In genomic region chr15:98880978-98881655, GRCm38 (mm10) we compare ENCODE assay signal across 8 mouse cellular contexts. TPM values are rescaled to one million over a fixed set of nuclear protein-coding genes. Genes with fewer than 3 reads are reported as not detected.
A peak's percentile ranks its signal among the peaks of the same experiment; 100 is the strongest.
DNase-seq lines count a peak whose midpoint lies in the region; ATAC-seq and TF ChIP-seq lines count a peak whose summit lies in the region.

No protein-coding gene starts in this region.

- WGBS in cerebellum, adult 2 months, result under 1% methylated on average over 47 of the region's 48 CpGs
- under 1% methylated on average over 48 of the region's 48 CpGs for WGBS in forebrain, postnatal 0 days
- under 1% methylated on average over 47 of the region's 48 CpGs for WGBS in lung, embryonic 16.5 days

- H3K4me2 ChIP-seq in forebrain, postnatal 0 days (ENCODE audit: low read depth), result peak overlapping the region; percentile 72
- peak overlapping the region; percentile 94 for H3K4me2 ChIP-seq in lung, embryonic 16.5 days (ENCODE audit: low read depth, low read length)

- peak overlapping the region; percentile 74 for H3K9ac ChIP-seq in forebrain, postnatal 0 days
- H3K9ac ChIP-seq in lung, embryonic 16.5 days (ENCODE audit: low read length), result peak overlapping the region; percentile 80

- H3K36me3 ChIP-seq in forebrain, postnatal 0 days (ENCODE audit: insufficient read depth), result peaks cover 8% of the 10 kb centered on the region; the same call in 1 of the 2 replicates
- no peaks in the 10 kb centered on the region for H3K36me3 ChIP-seq in lung, embryonic 16.5 days (ENCODE audit: control insufficient read depth, insufficient read depth, low read length)

- peak; percentile 95 for DNase-seq in MEL-GATA-1-ER (ENCODE audit: extremely low read depth, low read depth)
- peak; percentile 94 to 96 for DNase-seq in cerebellum, adult 2 months
- DNase-seq in forebrain, postnatal 0 days, result peak; percentile 95
- DNase-seq in heart, postnatal 4 days, result peak; percentile 89
- peak; percentile 81 for DNase-seq in layer of hippocampus, adult 9-10 months (ENCODE audit: low spot score)
- peak; percentile 65 for DNase-seq in ovary, postnatal 10 days (ENCODE audit: low spot score)
- peak; percentile 87 to 92 for DNase-seq in thymus, postnatal 10 days (ENCODE audit: low spot score in 2 of 2)

- H3K27ac ChIP-seq in cerebellum, adult 2 months (ENCODE audit: insufficient read depth, low read length), result peak overlapping the region; percentile 53
- H3K27ac ChIP-seq in forebrain, postnatal 0 days (ENCODE audit: low read depth, low read length), result peak overlapping the region; percentile 87
- H3K27ac ChIP-seq in lung, embryonic 16.5 days (ENCODE audit: low read length), result peak overlapping the region; percentile 82

- H3K9me3 ChIP-seq in forebrain, postnatal 0 days (ENCODE audit: low read length), result no peaks in the 10 kb centered on the region
- no peaks in the 10 kb centered on the region for H3K9me3 ChIP-seq in lung, embryonic 16.5 days (ENCODE audit: control insufficient read depth, low read length)

- peak; percentile 24; the same call in 1 of the 2 replicates for TF ChIP-seq POLR2A in cerebellum, adult 2 months (IDR thresholded peaks at IDR 0.05; ENCODE audit: borderline replicate concordance, insufficient read depth, low read length)

- peak overlapping the region; percentile 72 for H3K4me3 ChIP-seq in cerebellum, adult 2 months (replicated peaks; ENCODE audit: insufficient read depth, low read depth, low read length)
- H3K4me3 ChIP-seq in forebrain, postnatal 0 days (ENCODE audit: low read depth, low read length), result peak overlapping the region; percentile 72
- H3K4me3 ChIP-seq in lung, embryonic 16.5 days (ENCODE audit: low read length), result peak overlapping the region; percentile 85

- H3K4me1 ChIP-seq in cerebellum, adult 2 months (ENCODE audit: control insufficient read depth, insufficient read depth, low read length), result no peaks in the 10 kb centered on the region
- peaks cover 7% of the 10 kb centered on the region; the same call in 1 of the 2 replicates for H3K4me1 ChIP-seq in forebrain, postnatal 0 days (ENCODE audit: insufficient read depth)
- H3K4me1 ChIP-seq in lung, embryonic 16.5 days (replicated peaks; ENCODE audit: control insufficient read depth, insufficient read depth, low read length), result peaks cover 6% of the 10 kb centered on the region

- no peaks in the 10 kb centered on the region for H3K27me3 ChIP-seq in cerebellum, adult 2 months (ENCODE audit: control insufficient read depth, insufficient read depth, low read length)
- no peaks in the 10 kb centered on the region for H3K27me3 ChIP-seq in forebrain, postnatal 0 days (ENCODE audit: insufficient read depth, low read length)
- no peaks in the 10 kb centered on the region for H3K27me3 ChIP-seq in lung, embryonic 16.5 days (ENCODE audit: control insufficient read depth, insufficient read depth, low read depth, low read length)

- TF ChIP-seq CTCF in cerebellum, adult 2 months (IDR thresholded peaks at IDR 0.05; ENCODE audit: borderline replicate concordance, insufficient read depth, low read depth, low read length), result peak; percentile 8; the same call in 1 of the 2 replicates
- TF ChIP-seq CTCF in forebrain, postnatal 0 days (IDR thresholded peaks at IDR 0.05; ENCODE audit: low read depth), result peak; percentile 60

- ATAC-seq in forebrain, postnatal 0 days, result peak; percentile 98
- peak; percentile 99 for ATAC-seq in lung, embryonic 16.5 days (ENCODE audit: low read depth)

RNA-seq across cellular contexts. Expression of gene Kmt2d, which starts 10.1 kb away (rescaled TPM):
- polyA plus RNA-seq in cerebellum, adult 2 months (2012; rRNA removed), result 49.9 and 52.6 TPM in 2 replicates
- total RNA-seq in forebrain, postnatal 0 days (2014; rRNA removed), result 22.7 and 25.8 TPM in 2 replicates
- polyA plus RNA-seq in forebrain, postnatal 0 days (2015; fragmentation: Nextera tagmentation; extraction: Ambion mirVana), result 2.9 and 6.2 TPM in 2 replicates
- 10 to 100 TPM; 65.6 to 67.2 TPM for total RNA-seq in heart, postnatal 4 days (2021)
- polyA plus RNA-seq in lung, embryonic 16.5 days (2015; fragmentation: Nextera tagmentation; extraction: Ambion mirVana), result 11.9 and 12.7 TPM in 2 replicates

RNA-seq across cellular contexts. Expression of gene Rhebl1, which starts 13.2 kb away (rescaled TPM):
- polyA plus RNA-seq in cerebellum, adult 2 months (2012; rRNA removed), result 18.7 and 19.8 TPM in 2 replicates
- total RNA-seq in forebrain, postnatal 0 days (2014; rRNA removed), result 16.5 and 20.7 TPM in 2 replicates
- polyA plus RNA-seq in forebrain, postnatal 0 days (2015; fragmentation: Nextera tagmentation; extraction: Ambion mirVana), result 34.1 and 37.5 TPM in 2 replicates
- 1 to 10 TPM; 2.0 TPM for total RNA-seq in heart, postnatal 4 days (2021)
- 9.4 and 12.1 TPM in 2 replicates for polyA plus RNA-seq in lung, embryonic 16.5 days (2015; fragmentation: Nextera tagmentation; extraction: Ambion mirVana)

RNA-seq across cellular contexts. Expression of gene Dhh, which starts 17.2 kb away (rescaled TPM):
- polyA plus RNA-seq in cerebellum, adult 2 months (2012; rRNA removed), result 0.07 and 0.10 TPM in 2 replicates
- total RNA-seq in forebrain, postnatal 0 days (2014; rRNA removed), result 0.15 and 0.76 TPM in 2 replicates
- polyA plus RNA-seq in forebrain, postnatal 0 days (2015; fragmentation: Nextera tagmentation; extraction: Ambion mirVana), result 0.25 and 0.58 TPM in 2 replicates
- total RNA-seq in heart, postnatal 4 days (2021), result 1 to 10 TPM; 2.7 to 3.5 TPM
- 1.4 and 2.4 TPM in 2 replicates for polyA plus RNA-seq in lung, embryonic 16.5 days (2015; fragmentation: Nextera tagmentation; extraction: Ambion mirVana)

RNA-seq across cellular contexts. Expression of gene Lmbr1l, which starts 36.9 kb away (rescaled TPM):
- 37.5 and 39.7 TPM in 2 replicates for polyA plus RNA-seq in cerebellum, adult 2 months (2012; rRNA removed)
- 44.1 and 59.3 TPM in 2 replicates for total RNA-seq in forebrain, postnatal 0 days (2014; rRNA removed)
- polyA plus RNA-seq in forebrain, postnatal 0 days (2015; fragmentation: Nextera tagmentation; extraction: Ambion mirVana), result 20.1 and 22.4 TPM in 2 replicates
- total RNA-seq in heart, postnatal 4 days (2021), result 10 to 100 TPM; 14.1 to 15.9 TPM
- polyA plus RNA-seq in lung, embryonic 16.5 days (2015; fragmentation: Nextera tagmentation; extraction: Ambion mirVana), result 15.7 and 17.3 TPM in 2 replicates

RNA-seq across cellular contexts. Expression of gene Prkag1, which starts 49.8 kb away (rescaled TPM):
- polyA plus RNA-seq in cerebellum, adult 2 months (2012; rRNA removed), result 90.3 and 93.6 TPM in 2 replicates
- 46.5 and 48.3 TPM in 2 replicates for total RNA-seq in forebrain, postnatal 0 days (2014; rRNA removed)
- polyA plus RNA-seq in forebrain, postnatal 0 days (2015; fragmentation: Nextera tagmentation; extraction: Ambion mirVana), result 55.0 and 58.4 TPM in 2 replicates
- 10 to 100 TPM; 88.9 to 89.3 TPM for total RNA-seq in heart, postnatal 4 days (2021)
- polyA plus RNA-seq in lung, embryonic 16.5 days (2015; fragmentation: Nextera tagmentation; extraction: Ambion mirVana), result 106 TPM in 2 replicates

Comparison
In these comparisons a context has a peak if more than half of its experiments do, and no peak if none do; other contexts are left out.
1. Peak in every context shown above with its lines: DNase-seq, ATAC-seq, H3K4me3 ChIP-seq and H3K27ac ChIP-seq.